Comparison of ENCODE assay signal across 8 mouse cellular contexts in the genomic region with DNA sequence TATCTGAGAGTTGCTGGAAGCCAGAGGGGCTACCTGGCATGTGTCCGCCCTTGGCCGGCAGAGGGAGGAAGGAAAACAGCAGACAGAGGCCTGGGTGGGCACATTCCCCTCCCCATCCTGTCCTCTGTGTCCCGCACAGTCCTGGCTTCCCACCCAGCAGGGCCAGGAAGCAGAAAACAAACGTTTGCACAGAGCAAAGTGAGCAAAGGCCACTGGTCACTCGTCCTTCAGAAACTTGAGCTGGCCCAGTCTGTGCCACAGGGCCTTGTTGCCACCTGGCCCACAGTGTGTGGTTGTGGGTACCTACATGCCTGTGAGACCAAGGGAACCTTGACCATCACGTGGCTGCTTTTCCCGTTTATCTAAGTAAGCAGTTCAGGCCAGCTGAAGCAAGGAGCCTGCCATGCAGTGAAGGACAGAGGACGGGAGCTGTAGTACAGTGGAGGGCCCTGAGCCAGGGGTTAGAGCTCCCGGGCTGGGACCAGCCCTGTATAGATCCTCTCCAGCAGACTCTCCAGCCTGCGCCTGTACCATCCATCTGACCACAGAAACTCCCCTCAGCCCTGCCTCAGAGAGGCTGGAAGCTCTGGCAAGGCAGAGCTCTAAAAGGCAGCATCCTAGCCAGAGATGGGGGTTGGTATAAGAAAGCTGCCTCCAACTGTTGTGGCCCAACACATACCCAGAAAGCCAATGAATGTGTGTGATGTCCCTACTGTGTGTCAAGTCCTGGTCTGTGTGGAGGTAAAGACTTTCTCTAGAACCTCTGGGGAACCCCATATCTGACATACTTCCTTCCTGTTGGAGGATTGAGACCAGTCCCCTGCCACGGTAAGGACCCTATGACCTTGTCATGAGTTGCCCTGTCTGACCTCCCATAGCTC.
DNase-seq lines count a peak whose midpoint lies in the region; ATAC-seq and TF ChIP-seq lines count a peak whose summit lies in the region.

No protein-coding gene starts in this region.

- 26% methylated on average over 11 of the region's 11 CpGs for WGBS in heart, embryonic 14.5 days
- WGBS in midbrain, postnatal 0 days = 71% methylated on average over 11 of the region's 11 CpGs

- no peaks in the 10 kb centered on the region for H3K27me3 ChIP-seq in megakaryocyte, embryonic 14.5 days (replicated peaks)
- no peaks in the 10 kb centered on the region for H3K27me3 ChIP-seq in heart, embryonic 14.5 days (ENCODE audit: control insufficient read depth, insufficient read depth, low read length)
- no peaks in the 10 kb centered on the region for H3K27me3 ChIP-seq in midbrain, postnatal 0 days (ENCODE audit: insufficient read depth, low read length)

- H3K9me3 ChIP-seq in megakaryocyte, embryonic 14.5 days = no peaks in the 10 kb centered on the region
- H3K9me3 ChIP-seq in heart, embryonic 14.5 days (ENCODE audit: control insufficient read depth, low read length) = no peaks in the 10 kb centered on the region
- no peaks in the 10 kb centered on the region for H3K9me3 ChIP-seq in midbrain, postnatal 0 days (ENCODE audit: low read length)

- H3K27ac ChIP-seq in heart, embryonic 14.5 days (replicated peaks in 1 of 2; ENCODE audit: control insufficient read depth in 1 of 2, insufficient read depth in 1 of 2, low read depth in 2 of 2, low read length in 2 of 2) = peak overlapping the region; percentile 79 to 85
- H3K27ac ChIP-seq in midbrain, postnatal 0 days (ENCODE audit: low read depth, low read length) = no peak overlapping the region

- TF ChIP-seq CTCF in midbrain, postnatal 0 days (IDR thresholded peaks at IDR 0.05) = peak; percentile 10

- DNase-seq in kidney, postnatal 10 days = peak; percentile 69
- DNase-seq in midbrain, postnatal 0 days (ENCODE audit: low spot score) = no peak
- DNase-seq in thymus, postnatal 4 days = no peak
- no peak for DNase-seq in spleen, postnatal 10 days (ENCODE audit: low spot score in 2 of 2)
- DNase-seq in spleen, postnatal 4 days (ENCODE audit: low spot score in 2 of 2) = no peak

- no peak overlapping the region for H3K4me2 ChIP-seq in heart, embryonic 14.5 days (ENCODE audit: low read length)
- H3K4me2 ChIP-seq in midbrain, postnatal 0 days (ENCODE audit: low read depth, low read length, poor library complexity, severe bottlenecking) = no peak overlapping the region

- peaks cover 78% of the 10 kb centered on the region for H3K36me3 ChIP-seq in megakaryocyte, embryonic 14.5 days (replicated peaks; ENCODE audit: low read length)
- peaks cover 16% of the 10 kb centered on the region; the same call in 1 of the 2 replicates for H3K36me3 ChIP-seq in heart, embryonic 14.5 days (ENCODE audit: control insufficient read depth, insufficient read depth, low read length)
- H3K36me3 ChIP-seq in midbrain, postnatal 0 days (ENCODE audit: insufficient read depth, low read length) = 0 out of 2 replicates have a peak, but pooled peaks cover 4% of the 10 kb centered on the region

- ATAC-seq in megakaryocyte, adult 5-6 weeks (ENCODE audit: poor library complexity, severe bottlenecking) = no peak
- 0 out of 2 replicates have a peak, but pooled peaks have one; percentile 1 for ATAC-seq in heart, embryonic 14.5 days (ENCODE audit: insufficient number of reproducible peaks, insufficient read depth, low FRiP score, low read depth)
- no peak for ATAC-seq in midbrain, postnatal 0 days (ENCODE audit: low FRiP score)

- H3K9ac ChIP-seq in heart, embryonic 14.5 days (ENCODE audit: low read length) = peak overlapping the region; percentile 59
- no peak overlapping the region for H3K9ac ChIP-seq in midbrain, postnatal 0 days (replicated peaks; ENCODE audit: low read length, poor library complexity, severe bottlenecking)

- H3K4me1 ChIP-seq in megakaryocyte, embryonic 14.5 days = peaks cover 100% of the 10 kb centered on the region
- H3K4me1 ChIP-seq in heart, embryonic 14.5 days (ENCODE audit: control insufficient read depth in 2 of 2, insufficient read depth in 2 of 2, low read length in 2 of 2) = peaks cover 73 to 86% of the 10 kb centered on the region in 2 experiments
- H3K4me1 ChIP-seq in midbrain, postnatal 0 days (ENCODE audit: insufficient read depth, low read length) = 0 out of 2 replicates have a peak, but pooled peaks cover 17% of the 10 kb centered on the region

- peak overlapping the region; percentile 42 for H3K4me3 ChIP-seq in megakaryocyte, embryonic 14.5 days (replicated peaks)
- H3K4me3 ChIP-seq in heart, embryonic 14.5 days (ENCODE audit: control insufficient read depth in 1 of 2, insufficient read depth in 1 of 2, low read depth in 1 of 2, low read length in 2 of 2) = no peak overlapping the region
- no peak overlapping the region for H3K4me3 ChIP-seq in midbrain, postnatal 0 days (ENCODE audit: low read depth, low read length)
